Mouse (Mus musculus) forebrain, embryonic 10.5 days (tissue): ENCODE results near the gene Slc38a8. TPM values are rescaled to one million over a fixed set of nuclear protein-coding genes. Genes with fewer than 3 reads are reported as not detected.

Source experiments
- DNase-seq: peaks from one replicate; pipeline ENCODE4 v3.0.0-alpha.2; 2017; ENCODE audit warnings: low spot score; ENCODE audit errors: extremely low spot score
- H3K27ac ChIP-seq: fragments of 300-500 bp; sonication (generic); 2 replicates; pipeline ENCODE4 v1.5.1; 2016; ENCODE audit warnings: mild to moderate bottlenecking
- H3K27me3 ChIP-seq: fragments of 300-500 bp; sonication (generic); 2 replicates; pipeline ENCODE4 v1.6.1; 2016; ENCODE audit warnings: mild to moderate bottlenecking; ENCODE audit not compliant: poor library complexity, severe bottlenecking
- H3K36me3 ChIP-seq: fragments of 300-500 bp; sonication (generic); replicated peaks from 2 replicates; pipeline ENCODE4 v1.6.1; 2016; ENCODE audit warnings: mild to moderate bottlenecking, moderate library complexity
- H3K4me1 ChIP-seq: fragments of 300-500 bp; sonication (generic); 2 replicates; pipeline ENCODE4 v1.6.1; 2016
- H3K4me3 ChIP-seq: fragments of 300-500 bp; sonication (generic); 2 replicates; pipeline ENCODE4 v1.5.1; 2016; ENCODE audit warnings: mild to moderate bottlenecking, moderate library complexity
- H3K9me3 ChIP-seq: fragments of 300-500 bp; sonication (generic); 2 replicates; pipeline ENCODE4 v1.6.1; 2016; ENCODE audit warnings: mild to moderate bottlenecking, moderate library complexity
- WGBS: fragments of 180-500 bp; shearing (Covaris S2); methylation state at CpG from one replicate; pipeline ENCODE4 v1.1.7; 2016; 5-methylcytosine and 5-hydroxymethylcytosine counted together
- polyA plus RNA-seq: library from polyadenylated mRNA; unstranded; fragments of >200 nt; fragmentation: Nextera tagmentation; extraction: Ambion mirVana; gene quantifications from 2 replicates; pipeline ENCODE4 v1.2.1, GENCODE M21; 2016

Gene Slc38a8
- polyA plus RNA-seq, result 1.0 and 4.4 TPM in 2 replicates

- no peak for DNase-seq
- Histone ChIP-seq H3K4me3 (peak within 1 kb of the TSS; percentile 14; the same call in 1 of the 2 replicates), H3K36me3 (peaks cover 12% of the 10 kb centered on the region), H3K27me3 (peaks cover 85% of the 10 kb centered on the region), H3K9me3 (no peaks in the 10 kb centered on the region), H3K27ac (peak within 1 kb of the TSS; percentile 69), H3K4me1 (peaks cover 82% of the 10 kb centered on the region)
- WGBS, result 33% methylated on average over 5 of the region's 5 CpGs
Measured at GRCm38 (mm10) chr8:119501598-119501997, at the start of gene Slc38a8. TSS of gene Slc38a8 (minus strand) at chr8:119501698.

GRCm38 (mm10) chr8:119548560-119549113 lies 47.1 kb upstream of the Slc38a8 start:
- DNase-seq, result no peak
- peaks cover 3% of the 10 kb centered on the region; the same call in 1 of the 2 replicates for H3K4me1 ChIP-seq
- 85% methylated on average over 7 of the region's 7 CpGs for WGBS
- H3K36me3 ChIP-seq, result peaks cover 58% of the 10 kb centered on the region
- H3K9me3 ChIP-seq, result no peaks in the 10 kb centered on the region
- no peak overlapping the region for H3K27ac ChIP-seq
- H3K27me3 ChIP-seq, result no peaks in the 10 kb centered on the region
- H3K4me3 ChIP-seq, result no peak overlapping the region

- WGBS, result 87% methylated on average over 18 of the region's 18 CpGs
- Histone ChIP-seq H3K36me3 (peaks cover 72% of the 10 kb centered on the region), H3K4me1 (no peaks in the 10 kb centered on the region), H3K27me3 (no peaks in the 10 kb centered on the region), H3K9me3 (no peaks in the 10 kb centered on the region), H3K4me3 (no peak overlapping the region), H3K27ac (no peak overlapping the region)
- DNase-seq, result no peak
Measured at GRCm38 (mm10) chr8:119547019-119547691, 45.7 kb upstream of the Slc38a8 start.

GRCm38 (mm10) chr8:119545791-119546190 lies 44.3 kb upstream of the Slc38a8 start:
- Histone ChIP-seq H3K27ac (no peak overlapping the region), H3K27me3 (no peaks in the 10 kb centered on the region), H3K4me1 (no peaks in the 10 kb centered on the region), H3K9me3 (no peaks in the 10 kb centered on the region), H3K36me3 (peaks cover 80% of the 10 kb centered on the region), H3K4me3 (no peak overlapping the region)
- 92% methylated on average over 6 of the region's 6 CpGs for WGBS
- DNase-seq, result no peak

GRCm38 (mm10) chr8:119545180-119545579 lies 43.7 kb upstream of the Slc38a8 start:
- Histone ChIP-seq H3K9me3 (no peaks in the 10 kb centered on the region), H3K27me3 (no peaks in the 10 kb centered on the region), H3K4me3 (no peak overlapping the region), H3K27ac (no peak overlapping the region), H3K4me1 (no peaks in the 10 kb centered on the region), H3K36me3 (peaks cover 86% of the 10 kb centered on the region)
- WGBS, result 89% methylated on average over 6 of the region's 6 CpGs
- DNase-seq, result no peak

GRCm38 (mm10) chr8:119544606-119545005 lies 43.1 kb upstream of the Slc38a8 start:
- DNase-seq, result no peak
- H3K36me3 ChIP-seq, result peaks cover 87% of the 10 kb centered on the region

GRCm38 (mm10) chr8:119531973-119532372 lies 30.5 kb upstream of the Slc38a8 start:
- Histone ChIP-seq H3K27me3 (no peaks in the 10 kb centered on the region), H3K27ac (no peak overlapping the region), H3K36me3 (peaks cover 100% of the 10 kb centered on the region), H3K4me3 (no peak overlapping the region), H3K4me1 (0 out of 2 replicates have a peak, but pooled peaks cover 3% of the 10 kb centered on the region), H3K9me3 (no peaks in the 10 kb centered on the region)
- 92% methylated on average over 9 of the region's 9 CpGs for WGBS
- no peak for DNase-seq

More at GRCm38 (mm10) chr8:119544606-119545005, 43.1 kb upstream of the Slc38a8 start:
- 92% methylated on average over 3 of the region's 3 CpGs for WGBS
- Histone ChIP-seq H3K27ac (no peak overlapping the region), H3K9me3 (no peaks in the 10 kb centered on the region), H3K4me1 (no peaks in the 10 kb centered on the region), H3K27me3 (no peaks in the 10 kb centered on the region), H3K4me3 (no peak overlapping the region)

- 92% methylated on average over 3 of the region's 3 CpGs for WGBS
- Histone ChIP-seq H3K9me3 (no peaks in the 10 kb centered on the region), H3K27ac (no peak overlapping the region), H3K36me3 (peaks cover 100% of the 10 kb centered on the region), H3K4me3 (no peak overlapping the region), H3K27me3 (no peaks in the 10 kb centered on the region), H3K4me1 (0 out of 2 replicates have a peak, but pooled peaks cover 3% of the 10 kb centered on the region)
- no peak for DNase-seq
Measured at GRCm38 (mm10) chr8:119531397-119531796, 29.9 kb upstream of the Slc38a8 start.

- Histone ChIP-seq H3K4me3 (no peak overlapping the region), H3K4me1 (0 out of 2 replicates have a peak, but pooled peaks cover 3% of the 10 kb centered on the region), H3K27me3 (no peaks in the 10 kb centered on the region), H3K27ac (no peak overlapping the region), H3K9me3 (no peaks in the 10 kb centered on the region), H3K36me3 (peaks cover 99% of the 10 kb centered on the region)
- DNase-seq, result no peak
- 93% methylated on average over 6 of the region's 6 CpGs for WGBS
Measured at GRCm38 (mm10) chr8:119530937-119531336, 29.4 kb upstream of the Slc38a8 start.

- Histone ChIP-seq H3K4me1 (0 out of 2 replicates have a peak, but pooled peaks cover 3% of the 10 kb centered on the region), H3K9me3 (no peaks in the 10 kb centered on the region), H3K36me3 (peaks cover 99% of the 10 kb centered on the region), H3K4me3 (no peak overlapping the region), H3K27ac (no peak overlapping the region), H3K27me3 (no peaks in the 10 kb centered on the region)
- DNase-seq, result no peak
- WGBS, result 94% methylated on average over 7 of the region's 7 CpGs
Measured at GRCm38 (mm10) chr8:119528762-119529161, 27.3 kb upstream of the Slc38a8 start.

- Histone ChIP-seq H3K27me3 (no peaks in the 10 kb centered on the region), H3K27ac (no peak overlapping the region), H3K4me3 (no peak overlapping the region), H3K36me3 (peaks cover 98% of the 10 kb centered on the region), H3K4me1 (peaks cover 14% of the 10 kb centered on the region), H3K9me3 (no peaks in the 10 kb centered on the region)
- DNase-seq, result no peak
- 72% methylated on average over 7 of the region's 7 CpGs for WGBS
Measured at GRCm38 (mm10) chr8:119520102-119520501, 18.6 kb upstream of the Slc38a8 start.

GRCm38 (mm10) chr8:119516674-119517073 lies 15.2 kb upstream of the Slc38a8 start:
- Histone ChIP-seq H3K36me3 (peaks cover 100% of the 10 kb centered on the region), H3K9me3 (no peaks in the 10 kb centered on the region), H3K4me3 (no peak overlapping the region), H3K27me3 (no peaks in the 10 kb centered on the region), H3K27ac (no peak overlapping the region), H3K4me1 (peaks cover 14% of the 10 kb centered on the region)
- DNase-seq, result no peak
- 75% methylated on average over 5 of the region's 5 CpGs for WGBS

- H3K4me1 ChIP-seq, result peaks cover 14% of the 10 kb centered on the region
- DNase-seq, result no peak
- no peaks in the 10 kb centered on the region for H3K27me3 ChIP-seq
- peaks cover 100% of the 10 kb centered on the region for H3K36me3 ChIP-seq
- whole genome bisulfite sequencing, result 51% methylated on average over 3 of the region's 3 CpGs
- H3K9me3 ChIP-seq, result no peaks in the 10 kb centered on the region
- no peak overlapping the region for H3K4me3 ChIP-seq
- no peak overlapping the region for H3K27ac ChIP-seq
Measured at GRCm38 (mm10) chr8:119515767-119516166, 14.3 kb upstream of the Slc38a8 start.
